Mouse (Mus musculus) kidney, embryonic 15.5 days (tissue): ENCODE measurements around the gene Slc1a1. TPM values are rescaled to one million over a fixed set of nuclear protein-coding genes. Genes with fewer than 3 reads are reported as not detected.

Experiments
- ATAC-seq: fragments of 200-750 bp; cut with Nextera tagmentation; replicated peaks from 2 replicates; pipeline ENCODE4 v1.8.0; 2017; ENCODE audit warnings: moderate TSS enrichment; ENCODE audit not compliant: low FRiP score
- H3K27ac ChIP-seq: fragments of 300-500 bp; sonication (generic); 2 replicates; pipeline ENCODE4 v1.5.1; 2015; ENCODE audit warnings: mild to moderate bottlenecking, inconsistent platforms
- H3K27me3 ChIP-seq: fragments of 300-500 bp; sonication (generic); 2 replicates; pipeline ENCODE4 v1.6.1; 2015; ENCODE audit warnings: inconsistent platforms
- H3K36me3 ChIP-seq: fragments of 300-500 bp; sonication (generic); 2 replicates; pipeline ENCODE4 v1.6.1; 2015; ENCODE audit warnings: inconsistent platforms
- H3K4me1 ChIP-seq: fragments of 300-500 bp; sonication (generic); 2 replicates; pipeline ENCODE4 v1.6.1; 2015; ENCODE audit warnings: inconsistent platforms
- H3K4me2 ChIP-seq: fragments of 300-500 bp; sonication (generic); 2 replicates; pipeline ENCODE4 v1.6.1; 2015; ENCODE audit warnings: moderate library complexity, mild to moderate bottlenecking, inconsistent platforms
- H3K4me3 ChIP-seq: fragments of 300-500 bp; sonication (generic); replicated peaks from 2 replicates; pipeline ENCODE4 v1.5.1; 2015; ENCODE audit warnings: mild to moderate bottlenecking, inconsistent platforms
- H3K9ac ChIP-seq: fragments of 300-500 bp; sonication (generic); 2 replicates; pipeline ENCODE4 v1.6.1; 2015; ENCODE audit warnings: mild to moderate bottlenecking, inconsistent platforms
- H3K9me3 ChIP-seq: fragments of 300-500 bp; sonication (generic); replicated peaks from 2 replicates; pipeline ENCODE4 v1.6.1; 2016; ENCODE audit warnings: inconsistent platforms
- WGBS: fragments of 180-500 bp; shearing (Covaris S2); methylation state at CpG from one replicate; pipeline ENCODE4 v1.1.7; 2015; ENCODE audit warnings: mixed read lengths; 5-methylcytosine and 5-hydroxymethylcytosine counted together
- polyA plus RNA-seq: library from polyadenylated mRNA; unstranded; fragments of >200 nt; fragmentation: Nextera tagmentation; extraction: Ambion mirVana; gene quantifications from 2 replicates; pipeline ENCODE4 v1.2.1, GENCODE M21; 2015

The Slc1a1 gene
- polyA plus RNA-seq, 1 experiment from 2014 or later = 3.9 TPM

DNA sequence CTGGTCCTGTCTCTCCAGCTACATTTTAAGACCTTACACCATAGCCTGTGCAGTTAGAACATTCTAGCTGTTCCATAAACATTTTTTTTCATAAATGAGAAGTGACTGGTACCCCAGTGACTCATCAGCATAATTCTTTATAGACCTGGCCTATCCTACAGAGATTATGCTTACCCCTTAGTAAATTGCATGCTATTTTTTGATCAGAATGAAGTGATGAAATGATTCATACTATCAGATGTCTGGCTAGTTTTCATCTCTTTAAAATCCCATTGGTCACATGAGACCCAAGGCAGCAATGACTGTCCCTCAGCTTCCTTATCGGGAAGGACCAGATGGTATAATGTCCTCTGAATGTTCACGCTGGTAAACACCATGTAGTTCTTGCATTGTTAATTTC is 65.9 kb downstream of the Slc1a1 start:
- H3K9me3 ChIP-seq = no peaks in the 10 kb centered on the region
- H3K4me2 ChIP-seq = no peak overlapping the region
- peaks cover 18% of the 10 kb centered on the region for H3K4me1 ChIP-seq
- H3K27ac ChIP-seq = no peak overlapping the region
- no peaks in the 10 kb centered on the region for H3K27me3 ChIP-seq
- H3K4me3 ChIP-seq = no peak overlapping the region
- no peaks in the 10 kb centered on the region for H3K36me3 ChIP-seq
- 96% methylated on average over 2 of the region's 2 CpGs for WGBS
- H3K9ac ChIP-seq = no peak overlapping the region
- ATAC-seq = no peak

DNA sequence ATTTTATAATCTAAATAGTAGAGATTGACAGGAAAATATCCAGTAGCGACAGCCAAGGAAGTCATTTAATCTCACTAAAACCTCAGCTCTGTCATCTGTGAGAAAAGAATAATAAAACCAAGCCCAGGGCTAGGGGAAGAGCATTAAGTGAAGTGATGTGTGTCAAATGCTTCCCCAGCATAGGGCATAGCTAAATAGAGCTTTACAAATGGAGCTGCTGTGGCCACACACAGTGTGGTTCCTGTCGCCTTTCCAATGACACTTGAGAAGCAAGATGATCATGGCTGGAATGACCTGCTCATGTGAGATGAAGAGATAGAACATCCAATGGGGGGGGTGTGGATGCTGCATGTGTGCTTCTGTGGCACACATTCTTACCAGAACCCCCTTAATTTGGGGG is 67.3 kb downstream of the Slc1a1 start:
- WGBS = 29% methylated on average over 2 of the region's 2 CpGs
- Histone ChIP-seq H3K27me3 (no peaks in the 10 kb centered on the region), H3K4me2 (no peak overlapping the region), H3K4me3 (no peak overlapping the region), H3K4me1 (peaks cover 18% of the 10 kb centered on the region), H3K27ac (no peak overlapping the region), H3K9ac (no peak overlapping the region), H3K9me3 (no peaks in the 10 kb centered on the region), H3K36me3 (no peaks in the 10 kb centered on the region)
- ATAC-seq = peak; percentile 86

DNA sequence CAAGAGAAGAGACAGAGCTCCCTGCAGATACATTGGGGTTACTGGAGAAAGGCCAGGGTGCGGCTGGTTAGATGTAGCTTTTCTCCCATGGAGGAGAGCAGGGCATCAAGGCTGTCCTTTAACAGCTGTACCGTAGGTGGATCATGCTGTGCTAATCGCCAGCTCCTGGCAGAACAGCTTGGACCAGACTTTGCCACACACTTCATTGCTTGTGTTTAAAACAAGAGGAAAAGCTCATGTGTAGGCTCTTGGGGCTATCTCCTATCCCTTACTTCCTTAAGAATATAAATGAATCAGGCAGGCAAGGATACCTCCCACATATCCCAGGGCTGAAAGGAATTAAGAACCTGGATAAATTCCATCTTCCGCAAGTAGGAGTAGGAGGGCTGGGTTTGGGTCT is 68.0 kb downstream of the Slc1a1 start:
- no peak overlapping the region for H3K27ac ChIP-seq
- peaks cover 18% of the 10 kb centered on the region for H3K4me1 ChIP-seq
- H3K9me3 ChIP-seq = no peaks in the 10 kb centered on the region
- ATAC-seq = no peak
- H3K36me3 ChIP-seq = no peaks in the 10 kb centered on the region
- no peak overlapping the region for H3K4me2 ChIP-seq
- no peak overlapping the region for H3K4me3 ChIP-seq
- no peak overlapping the region for H3K9ac ChIP-seq
- no peaks in the 10 kb centered on the region for H3K27me3 ChIP-seq
- 70% methylated on average over 4 of the region's 4 CpGs for WGBS

DNA sequence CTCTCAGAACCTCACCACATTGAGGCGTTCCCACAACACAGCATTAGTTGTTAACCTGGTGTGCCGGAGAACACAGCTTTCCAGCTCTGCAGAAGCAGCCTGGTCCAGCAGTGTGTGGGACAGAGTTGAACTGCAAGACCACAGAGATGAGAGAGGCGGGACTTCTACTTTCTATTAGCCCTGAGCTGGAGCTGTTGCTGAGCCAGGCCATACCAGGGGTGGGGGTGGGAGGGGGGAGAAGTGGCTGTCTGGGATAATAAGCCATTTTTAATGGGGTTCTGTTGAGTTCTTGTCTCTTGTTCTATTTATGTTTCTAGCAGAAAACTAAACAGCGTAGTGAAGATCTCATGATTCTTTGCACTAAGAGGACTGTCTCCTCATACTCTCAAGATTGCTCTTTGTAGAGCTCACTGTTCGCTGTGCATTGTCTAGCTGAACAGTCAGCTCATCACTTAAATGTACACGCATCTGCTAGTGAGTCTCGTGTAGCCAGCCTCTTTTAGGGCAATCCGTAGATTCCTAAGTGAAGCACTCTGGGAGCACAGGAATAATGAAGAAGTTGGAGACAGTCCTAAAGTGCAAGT is 68.8 kb downstream of the Slc1a1 start:
- no peak for ATAC-seq
- H3K4me2 ChIP-seq = no peak overlapping the region
- no peaks in the 10 kb centered on the region for H3K36me3 ChIP-seq
- H3K4me1 ChIP-seq = peaks cover 18% of the 10 kb centered on the region
- no peak overlapping the region for H3K27ac ChIP-seq
- H3K9ac ChIP-seq = no peak overlapping the region
- H3K4me3 ChIP-seq = no peak overlapping the region
- 80% methylated on average over 8 of the region's 8 CpGs for whole genome bisulfite sequencing
- no peaks in the 10 kb centered on the region for H3K27me3 ChIP-seq
- no peaks in the 10 kb centered on the region for H3K9me3 ChIP-seq

DNA sequence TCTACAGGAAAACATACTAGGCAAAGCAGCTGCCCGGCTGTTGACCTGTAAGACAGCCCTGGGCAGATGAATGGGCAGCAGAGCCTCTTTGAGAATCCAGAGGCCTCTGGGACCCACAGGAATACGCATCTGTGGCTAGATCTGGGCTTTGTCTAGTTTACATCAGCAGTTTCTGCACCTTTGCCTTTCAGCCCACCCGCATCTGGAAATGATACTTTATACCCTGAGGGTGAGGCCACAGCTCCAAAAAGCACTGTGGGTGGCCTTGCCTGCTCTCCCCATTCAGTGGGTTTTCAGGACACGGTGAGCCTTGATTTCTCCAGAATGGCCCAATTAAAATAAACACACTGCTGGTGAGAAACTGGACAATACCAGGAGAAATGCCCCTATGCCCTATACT is 73.3 kb downstream of the Slc1a1 start:
- 60% methylated on average over 4 of the region's 4 CpGs for WGBS
- Histone ChIP-seq H3K27ac (no peak overlapping the region), H3K4me2 (no peak overlapping the region), H3K4me1 (peaks cover 2% of the 10 kb centered on the region; the same call in 1 of the 2 replicates), H3K36me3 (no peaks in the 10 kb centered on the region), H3K9me3 (no peaks in the 10 kb centered on the region), H3K4me3 (no peak overlapping the region), H3K9ac (no peak overlapping the region), H3K27me3 (no peaks in the 10 kb centered on the region)
- ATAC-seq = no peak

DNA sequence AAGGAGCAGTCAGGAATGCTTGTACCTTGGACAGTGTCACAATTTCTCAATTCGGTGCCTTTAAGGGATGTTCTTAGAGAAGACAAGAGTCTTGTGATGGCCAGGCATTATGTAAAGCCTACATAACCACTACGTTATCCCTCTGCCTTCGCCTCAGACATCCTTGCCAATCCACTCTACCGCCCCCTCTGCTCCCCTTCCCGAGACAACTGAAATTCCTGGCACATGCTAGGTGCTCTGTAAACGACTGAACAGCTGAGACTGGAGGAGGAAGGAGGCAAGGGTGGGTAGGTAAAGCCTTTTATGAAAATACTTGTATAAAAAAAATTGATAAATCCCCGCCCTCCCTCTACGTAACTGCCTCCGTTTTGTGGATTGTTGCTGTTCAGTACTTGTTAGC is 73.8 kb downstream of the Slc1a1 start:
- H3K4me3 ChIP-seq = no peak overlapping the region
- H3K27me3 ChIP-seq = no peaks in the 10 kb centered on the region
- no peaks in the 10 kb centered on the region for H3K9me3 ChIP-seq
- no peak overlapping the region for H3K4me2 ChIP-seq
- ATAC-seq = no peak
- no peak overlapping the region for H3K9ac ChIP-seq
- H3K36me3 ChIP-seq = no peaks in the 10 kb centered on the region
- 77% methylated on average over 9 of the region's 9 CpGs for WGBS
- H3K4me1 ChIP-seq = no peaks in the 10 kb centered on the region
- no peak overlapping the region for H3K27ac ChIP-seq

DNA sequence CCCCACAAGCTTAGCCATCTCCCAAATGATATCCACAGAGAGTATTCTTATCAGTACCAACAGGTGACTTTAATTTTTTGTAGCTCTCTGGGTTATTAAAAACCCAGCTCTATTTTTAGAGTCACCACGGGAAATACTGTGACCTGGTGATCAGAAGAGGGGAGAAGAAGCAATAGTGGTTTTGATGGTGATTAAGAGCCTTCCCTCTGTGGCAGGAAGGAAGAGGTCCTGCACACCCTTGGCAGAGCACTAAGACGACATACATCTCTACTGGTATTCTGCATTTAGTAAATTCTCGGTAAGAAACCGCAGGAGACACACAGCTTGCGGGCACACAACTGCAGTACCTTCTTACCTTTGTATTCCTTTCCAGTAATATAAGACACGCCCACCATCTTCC is 79.7 kb downstream of the Slc1a1 start:
- Histone ChIP-seq H3K36me3 (no peaks in the 10 kb centered on the region), H3K27me3 (no peaks in the 10 kb centered on the region), H3K9me3 (no peaks in the 10 kb centered on the region), H3K4me1 (0 out of 2 replicates have a peak, but pooled peaks cover 8% of the 10 kb centered on the region), H3K9ac (no peak overlapping the region), H3K27ac (no peak overlapping the region), H3K4me2 (no peak overlapping the region), H3K4me3 (no peak overlapping the region)
- no peak for ATAC-seq
- WGBS = 84% methylated on average over 6 of the region's 6 CpGs

DNA sequence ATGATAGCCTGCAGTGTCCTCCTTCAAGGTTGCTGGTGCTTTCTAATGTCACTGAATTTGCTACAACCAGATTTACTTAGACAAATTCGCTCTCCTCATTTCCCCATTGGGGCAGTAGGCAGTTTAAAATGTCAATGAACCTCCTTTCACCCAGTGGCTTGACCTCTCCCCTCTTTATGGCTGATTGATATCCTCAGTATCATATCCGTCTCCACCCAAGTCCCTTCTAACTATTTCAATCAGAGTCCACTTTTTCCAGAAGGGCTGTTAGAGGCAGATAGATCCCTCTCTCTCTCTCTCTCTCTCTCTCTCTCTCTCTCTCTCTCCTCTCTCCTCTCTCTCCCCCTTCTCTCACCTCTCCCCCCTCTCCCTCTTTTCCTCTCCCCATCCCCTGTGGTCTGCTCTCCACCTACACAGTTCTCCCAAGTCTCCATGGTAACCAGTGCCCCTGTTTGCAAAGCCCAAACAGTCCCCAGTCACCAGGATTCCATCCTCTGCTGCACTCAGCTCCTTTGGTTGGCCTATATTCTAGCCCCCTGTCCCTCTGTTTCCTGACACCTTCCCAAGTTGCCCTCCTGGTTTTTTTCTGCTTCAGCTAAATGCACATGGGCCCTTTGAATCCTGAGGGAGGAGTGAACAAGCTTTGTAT is 80.9 kb downstream of the Slc1a1 start:
- H3K36me3 ChIP-seq = no peaks in the 10 kb centered on the region
- H3K9ac ChIP-seq = no peak overlapping the region
- no peak overlapping the region for H3K4me2 ChIP-seq
- H3K9me3 ChIP-seq = no peaks in the 10 kb centered on the region
- H3K27ac ChIP-seq = peak overlapping the region; percentile 54
- 0 out of 2 replicates have a peak, but pooled peaks cover 8% of the 10 kb centered on the region for H3K4me1 ChIP-seq
- no peaks in the 10 kb centered on the region for H3K27me3 ChIP-seq
- 74% methylated on average over 2 of the region's 2 CpGs for WGBS
- H3K4me3 ChIP-seq = no peak overlapping the region
- 0 out of 2 replicates have a peak, but pooled peaks have one; percentile 40 for ATAC-seq

DNA sequence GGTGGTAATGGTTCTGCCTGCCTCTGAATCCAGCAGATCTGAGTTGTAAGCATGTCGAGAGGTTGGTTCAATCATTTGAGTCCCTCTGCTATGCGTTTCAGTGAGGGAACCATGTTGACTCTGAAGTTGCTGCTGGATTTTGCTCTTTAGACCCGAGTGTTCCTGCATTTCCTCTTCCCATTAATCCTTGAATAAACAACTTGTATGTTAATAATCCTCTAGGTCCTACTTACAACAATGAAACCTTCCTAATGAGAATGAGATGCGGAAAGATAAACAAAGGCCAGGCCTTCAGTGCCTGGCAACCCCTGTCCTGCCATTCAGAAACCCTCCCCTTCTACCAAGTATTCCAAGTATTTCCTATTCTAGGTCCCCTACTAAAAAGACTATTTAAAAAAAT is 81.6 kb downstream of the Slc1a1 start:
- H3K27ac ChIP-seq = peak overlapping the region; percentile 54
- no peaks in the 10 kb centered on the region for H3K27me3 ChIP-seq
- no peaks in the 10 kb centered on the region for H3K9me3 ChIP-seq
- WGBS = 44% methylated on average over 4 of the region's 4 CpGs
- H3K4me1 ChIP-seq = 0 out of 2 replicates have a peak, but pooled peaks cover 8% of the 10 kb centered on the region
- H3K4me3 ChIP-seq = no peak overlapping the region
- no peaks in the 10 kb centered on the region for H3K36me3 ChIP-seq
- H3K9ac ChIP-seq = no peak overlapping the region
- ATAC-seq = no peak
- H3K4me2 ChIP-seq = no peak overlapping the region

DNA sequence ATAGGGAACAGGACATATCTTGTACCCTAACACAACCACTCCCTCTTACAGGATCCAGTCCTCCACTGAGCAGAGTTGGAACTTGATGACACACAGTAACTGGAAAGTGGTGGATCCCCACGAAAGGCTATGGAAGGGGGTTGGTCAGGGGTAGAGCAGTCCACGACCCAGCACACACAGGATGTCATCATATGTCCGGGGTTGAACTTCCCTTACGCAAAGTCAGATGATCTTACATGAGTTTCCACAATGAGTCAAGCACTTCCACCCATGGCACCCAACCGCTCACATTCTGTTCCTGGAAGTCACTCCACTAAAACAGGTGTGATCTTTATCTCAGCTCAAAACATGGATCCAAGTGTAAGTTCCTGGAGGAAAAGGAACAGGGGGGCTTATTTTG is 83.0 kb downstream of the Slc1a1 start:
- H3K4me2 ChIP-seq = no peak overlapping the region
- no peak overlapping the region for H3K4me3 ChIP-seq
- H3K36me3 ChIP-seq = no peaks in the 10 kb centered on the region
- H3K4me1 ChIP-seq = 0 out of 2 replicates have a peak, but pooled peaks cover 8% of the 10 kb centered on the region
- no peak overlapping the region for H3K27ac ChIP-seq
- H3K9me3 ChIP-seq = no peaks in the 10 kb centered on the region
- no peak overlapping the region for H3K9ac ChIP-seq
- ATAC-seq = no peak
- 88% methylated on average over 5 of the region's 5 CpGs for WGBS
- no peaks in the 10 kb centered on the region for H3K27me3 ChIP-seq

DNA sequence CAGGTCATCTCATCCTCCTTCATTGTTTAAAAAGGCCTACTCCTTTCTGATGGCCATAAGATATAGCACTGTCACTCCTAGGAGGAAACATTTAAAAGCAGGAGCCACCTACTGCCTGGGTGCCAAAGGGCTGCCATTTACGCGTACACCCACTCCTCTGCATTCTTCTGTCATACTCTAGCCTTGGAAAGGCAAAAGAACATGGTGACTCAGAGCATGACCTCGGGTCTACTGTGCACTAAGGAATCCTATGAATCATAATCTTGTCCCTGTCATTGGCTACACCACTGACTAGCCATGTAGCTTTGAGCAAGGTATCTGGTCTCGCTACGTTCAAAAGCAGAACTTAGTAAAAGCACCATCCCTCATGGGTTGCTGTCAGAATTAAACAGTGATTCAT is 91.5 kb downstream of the Slc1a1 start:
- Histone ChIP-seq H3K27ac (no peak overlapping the region), H3K4me1 (0 out of 2 replicates have a peak, but pooled peaks cover 2% of the 10 kb centered on the region), H3K9ac (no peak overlapping the region), H3K9me3 (no peaks in the 10 kb centered on the region), H3K4me3 (no peak overlapping the region), H3K27me3 (no peaks in the 10 kb centered on the region), H3K4me2 (no peak overlapping the region), H3K36me3 (no peaks in the 10 kb centered on the region)
- 87% methylated on average over 5 of the region's 5 CpGs for WGBS
- no peak for ATAC-seq

DNA sequence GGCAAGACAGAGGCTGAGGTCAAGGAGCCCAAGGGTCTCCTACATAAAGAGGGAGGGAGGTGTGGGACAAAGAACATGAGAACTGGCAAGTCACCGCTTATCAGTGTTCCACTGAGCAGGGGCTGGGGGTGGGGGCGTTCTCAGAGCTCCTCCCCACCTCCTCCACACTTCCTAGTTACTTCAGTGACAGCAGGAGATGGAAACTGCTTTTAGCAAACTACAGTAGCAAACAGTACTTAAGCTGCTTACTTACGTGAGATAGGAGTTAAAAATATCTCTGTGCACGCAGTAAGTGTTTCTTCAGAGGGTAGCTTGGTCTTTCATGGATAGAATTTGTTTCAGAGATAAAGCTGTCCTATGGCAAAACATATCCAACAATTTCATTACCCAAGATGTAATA is 92.5 kb downstream of the Slc1a1 start:
- Histone ChIP-seq H3K9ac (no peak overlapping the region), H3K9me3 (no peaks in the 10 kb centered on the region), H3K27me3 (no peaks in the 10 kb centered on the region), H3K36me3 (no peaks in the 10 kb centered on the region), H3K4me1 (0 out of 2 replicates have a peak, but pooled peaks cover 2% of the 10 kb centered on the region), H3K27ac (no peak overlapping the region), H3K4me3 (no peak overlapping the region), H3K4me2 (no peak overlapping the region)
- no peak for ATAC-seq
- WGBS = 62% methylated on average over 4 of the region's 4 CpGs

DNA sequence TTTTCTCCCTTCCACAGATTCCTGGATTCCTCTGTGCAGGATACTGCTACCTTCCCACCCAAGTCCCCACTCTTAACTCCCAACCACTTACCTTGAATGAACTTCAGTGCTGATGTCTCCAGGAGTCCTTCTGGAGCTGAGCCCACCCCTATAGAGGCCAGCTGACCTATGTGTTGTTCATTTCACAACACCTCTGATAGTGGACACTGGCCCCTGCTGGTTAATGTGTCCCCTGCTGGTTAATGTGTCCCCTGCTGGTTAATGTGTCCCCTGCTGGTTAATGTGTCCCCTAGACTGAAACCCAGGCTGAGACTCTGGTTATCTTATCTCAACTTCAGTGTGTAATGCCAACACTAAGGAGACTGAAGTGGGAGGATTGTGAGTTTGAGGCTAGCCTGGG is 94.2 kb downstream of the Slc1a1 start:
- Histone ChIP-seq H3K9ac (no peak overlapping the region), H3K4me3 (no peak overlapping the region), H3K36me3 (no peaks in the 10 kb centered on the region), H3K27me3 (no peaks in the 10 kb centered on the region), H3K4me2 (no peak overlapping the region), H3K9me3 (no peaks in the 10 kb centered on the region), H3K27ac (peak overlapping the region; percentile 51; the same call in 1 of the 2 replicates), H3K4me1 (0 out of 2 replicates have a peak, but pooled peaks cover 2% of the 10 kb centered on the region)
- ATAC-seq = peak; percentile 92
